Mouse (Mus musculus) liver, embryonic 13.5 days (tissue): Measurements from ENCODE around the gene Pafah1b2. TPM values are rescaled to one million over a fixed set of nuclear protein-coding genes. Genes with fewer than 3 reads are reported as not detected.

Source experiments
- ATAC-seq: fragments of 200-750 bp; cut with Nextera tagmentation; 2 replicates; pipeline ENCODE4 v1.8.0; 2017; ENCODE audit warnings: low read depth, mild to moderate bottlenecking, moderate number of reproducible peaks, moderate library complexity
- DNase-seq: peaks from one replicate; pipeline ENCODE4 v3.0.0; 2022
- H3K27ac ChIP-seq: fragments of 300-500 bp; sonication (generic); 2 replicates; pipeline ENCODE4 v1.5.1; 2015; ENCODE audit warnings: moderate library complexity, mild to moderate bottlenecking, inconsistent platforms
- H3K27me3 ChIP-seq: fragments of 300-500 bp; sonication (generic); 2 replicates; pipeline ENCODE4 v1.6.1; 2015; ENCODE audit warnings: mild to moderate bottlenecking, inconsistent platforms
- H3K36me3 ChIP-seq: fragments of 300-500 bp; sonication (generic); 2 replicates; pipeline ENCODE4 v1.6.1; 2015; ENCODE audit warnings: mild to moderate bottlenecking, inconsistent platforms
- H3K4me1 ChIP-seq: fragments of 300-500 bp; sonication (generic); replicated peaks from 2 replicates; pipeline ENCODE4 v1.6.1; 2015; ENCODE audit warnings: inconsistent platforms
- H3K4me2 ChIP-seq: fragments of 300-500 bp; sonication (generic); 2 replicates; pipeline ENCODE4 v1.6.1; 2015; ENCODE audit warnings: inconsistent platforms, mild to moderate bottlenecking, moderate library complexity
- H3K4me3 ChIP-seq: fragments of 300-500 bp; sonication (generic); replicated peaks from 2 replicates; pipeline ENCODE4 v1.5.1; 2015; ENCODE audit warnings: mild to moderate bottlenecking, inconsistent platforms
- H3K9ac ChIP-seq: fragments of 300-500 bp; sonication (generic); 2 replicates; pipeline ENCODE4 v1.6.1; 2015; ENCODE audit warnings: mild to moderate bottlenecking, inconsistent platforms
- H3K9me3 ChIP-seq: fragments of 300-500 bp; sonication (generic); replicated peaks from 2 replicates; pipeline ENCODE4 v1.6.1; 2016; ENCODE audit warnings: inconsistent platforms
- whole genome bisulfite sequencing: fragments of 180-500 bp; shearing (Covaris S2); methylation state at CpG from one replicate; pipeline ENCODE4 v1.1.7; 2015; ENCODE audit not compliant: insufficient replicate concordance; 5-methylcytosine and 5-hydroxymethylcytosine counted together
- polyA plus RNA-seq: library from polyadenylated mRNA; unstranded; fragments of >200 nt; fragmentation: Nextera tagmentation; extraction: Ambion mirVana; gene quantifications from 2 replicates; pipeline ENCODE4 v1.2.1, GENCODE M21; 2015

Pafah1b2 gene
- polyA plus RNA-seq, 1 experiment from 2014 or later = 80.3 TPM

GRCm38 (mm10) chr9:45953511-45954293 is 58.8 kb downstream of the Pafah1b2 start:
- WGBS = 58% methylated on average over 13 of the region's 13 CpGs
- peaks cover 38% of the 10 kb centered on the region for H3K36me3 ChIP-seq
- peak overlapping the region; percentile 91 for H3K4me2 ChIP-seq
- H3K9ac ChIP-seq = peak overlapping the region; percentile 97
- H3K4me3 ChIP-seq = peak overlapping the region; percentile 88
- peak overlapping the region; percentile 91 for H3K27ac ChIP-seq
- H3K27me3 ChIP-seq = no peaks in the 10 kb centered on the region
- peaks cover 29% of the 10 kb centered on the region for H3K4me1 ChIP-seq
- DNase-seq (no peak), ATAC-seq (no peak)
- H3K9me3 ChIP-seq = no peaks in the 10 kb centered on the region

DNA sequence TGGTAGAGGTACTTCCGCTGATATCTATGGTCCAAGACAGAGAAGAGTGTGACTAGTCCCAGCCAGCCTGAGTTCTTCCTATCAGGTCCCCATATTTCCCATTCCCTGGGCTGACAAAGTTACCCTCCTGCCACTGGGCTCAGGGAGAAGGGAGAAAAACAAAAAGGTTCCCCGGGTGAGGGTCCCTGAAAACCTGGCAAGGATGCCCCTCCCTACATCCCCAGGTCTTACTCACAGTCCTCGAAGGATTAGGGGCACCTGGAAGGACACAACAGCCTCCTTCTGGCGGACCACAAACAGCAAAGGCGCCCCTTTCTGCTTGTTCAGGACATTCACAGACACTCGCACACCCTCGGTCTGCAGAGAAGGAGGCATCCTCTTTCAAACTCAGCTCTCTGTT is 59.6 kb downstream of the Pafah1b2 start:
- DNase-seq = no peak
- no peak for ATAC-seq
- peaks cover 47% of the 10 kb centered on the region for H3K36me3 ChIP-seq
- H3K27ac ChIP-seq = peak overlapping the region; percentile 4; the same call in 1 of the 2 replicates
- H3K4me1 ChIP-seq = peaks cover 28% of the 10 kb centered on the region
- WGBS = 80% methylated on average over 7 of the region's 7 CpGs
- no peaks in the 10 kb centered on the region for H3K27me3 ChIP-seq
- H3K9ac ChIP-seq = peak overlapping the region; percentile 97; the same call in 1 of the 2 replicates
- peak overlapping the region; percentile 91 for H3K4me2 ChIP-seq
- peak overlapping the region; percentile 88 for H3K4me3 ChIP-seq
- no peaks in the 10 kb centered on the region for H3K9me3 ChIP-seq

GRCm38 (mm10) chr9:45952057-45952456 is 60.4 kb downstream of the Pafah1b2 start:
- 87% methylated on average over 4 of the region's 4 CpGs for WGBS
- ATAC-seq (no peak), DNase-seq (no peak)
- Histone ChIP-seq H3K27me3 (no peaks in the 10 kb centered on the region), H3K4me2 (no peak overlapping the region), H3K27ac (no peak overlapping the region), H3K4me3 (no peak overlapping the region), H3K9me3 (no peaks in the 10 kb centered on the region), H3K9ac (no peak overlapping the region), H3K4me1 (peaks cover 28% of the 10 kb centered on the region), H3K36me3 (peaks cover 55% of the 10 kb centered on the region)

DNA sequence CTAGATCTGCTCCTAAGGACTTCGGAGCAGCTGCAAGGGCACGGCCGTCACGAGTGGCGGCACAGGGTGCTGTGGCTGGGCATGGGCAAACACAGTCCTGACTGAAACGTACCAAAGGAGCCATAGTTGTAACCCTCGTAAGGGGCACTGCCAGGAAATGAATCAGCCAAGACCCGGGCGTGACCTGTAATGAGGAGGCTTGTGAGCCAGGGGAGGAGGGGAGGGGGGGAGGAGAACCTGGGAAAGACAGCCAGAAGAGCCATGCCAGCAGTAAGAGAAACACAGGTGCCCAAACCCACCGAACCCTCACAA is 65.7 kb downstream of the Pafah1b2 start:
- Histone ChIP-seq H3K27ac (no peak overlapping the region), H3K9ac (no peak overlapping the region), H3K9me3 (0 out of 2 replicates have a peak, but pooled peaks cover 6% of the 10 kb centered on the region), H3K4me3 (no peak overlapping the region), H3K36me3 (peaks cover 98% of the 10 kb centered on the region), H3K4me2 (no peak overlapping the region), H3K4me1 (peaks cover 43% of the 10 kb centered on the region), H3K27me3 (no peaks in the 10 kb centered on the region)
- 74% methylated on average over 10 of the region's 10 CpGs for WGBS
- DNase-seq (no peak), ATAC-seq (no peak)

GRCm38 (mm10) chr9:45946182-45946871 is 66.2 kb downstream of the Pafah1b2 start:
- H3K36me3 ChIP-seq = peaks cover 98% of the 10 kb centered on the region
- H3K4me3 ChIP-seq = no peak overlapping the region
- 0 out of 2 replicates have a peak, but pooled peaks cover 6% of the 10 kb centered on the region for H3K9me3 ChIP-seq
- ATAC-seq (no peak), DNase-seq (no peak)
- 86% methylated on average over 16 of the region's 16 CpGs for WGBS
- H3K9ac ChIP-seq = no peak overlapping the region
- peaks cover 48% of the 10 kb centered on the region for H3K4me1 ChIP-seq
- H3K27me3 ChIP-seq = no peaks in the 10 kb centered on the region
- no peak overlapping the region for H3K27ac ChIP-seq
- no peak overlapping the region for H3K4me2 ChIP-seq

DNA sequence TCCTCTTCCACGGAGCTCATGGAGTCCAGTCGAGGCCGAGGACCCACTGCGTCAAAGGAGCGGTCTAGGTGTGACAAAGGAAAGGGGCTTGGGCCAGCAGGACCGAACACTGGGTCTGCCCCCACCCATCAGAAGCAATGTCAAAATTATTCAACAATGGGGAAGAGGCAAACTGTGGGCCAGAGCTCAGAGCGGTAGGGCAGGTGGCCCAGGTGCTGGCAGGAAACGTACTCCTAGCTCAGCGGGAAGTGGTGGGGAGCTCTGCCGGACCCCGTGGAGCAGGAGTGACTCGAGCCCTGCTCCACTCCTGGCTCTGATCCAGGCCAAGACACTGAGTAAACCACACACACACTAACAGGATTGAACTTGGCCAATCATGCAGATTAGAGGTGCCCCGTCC is 66.8 kb downstream of the Pafah1b2 start:
- Histone ChIP-seq H3K27ac (no peak overlapping the region), H3K9me3 (0 out of 2 replicates have a peak, but pooled peaks cover 6% of the 10 kb centered on the region), H3K4me2 (no peak overlapping the region), H3K36me3 (peaks cover 100% of the 10 kb centered on the region), H3K4me1 (peaks cover 52% of the 10 kb centered on the region), H3K4me3 (no peak overlapping the region), H3K9ac (no peak overlapping the region), H3K27me3 (no peaks in the 10 kb centered on the region)
- 82% methylated on average over 13 of the region's 13 CpGs for WGBS
- ATAC-seq (no peak), DNase-seq (no peak)

- Histone ChIP-seq H3K27ac (peak overlapping the region; percentile 70; the same call in 1 of the 2 replicates), H3K36me3 (peaks cover 95% of the 10 kb centered on the region)
These were observed 67.7 kb downstream of the Pafah1b2 start for GRCm38 (mm10) chr9:45944506-45945400.

GRCm38 (mm10) chr9:45943628-45944505 is 68.6 kb downstream of the Pafah1b2 start:
- Histone ChIP-seq H3K27ac (peak overlapping the region; percentile 70), H3K4me3 (no peak overlapping the region), H3K27me3 (no peaks in the 10 kb centered on the region), H3K36me3 (peaks cover 95% of the 10 kb centered on the region), H3K9me3 (0 out of 2 replicates have a peak, but pooled peaks cover 6% of the 10 kb centered on the region), H3K4me1 (peaks cover 52% of the 10 kb centered on the region), H3K4me2 (peak overlapping the region; percentile 38; the same call in 1 of the 2 replicates), H3K9ac (no peak overlapping the region)
- WGBS = 88% methylated on average over 8 of the region's 8 CpGs
- DNase-seq = no peak
- peak; percentile 67 for ATAC-seq

More at GRCm38 (mm10) chr9:45944506-45945400, 67.7 kb downstream of the Pafah1b2 start:
- WGBS = 51% methylated on average over 13 of the region's 13 CpGs
- H3K27me3 ChIP-seq = no peaks in the 10 kb centered on the region
- no peak overlapping the region for H3K4me2 ChIP-seq
- ATAC-seq (no peak), DNase-seq (no peak)
- 0 out of 2 replicates have a peak, but pooled peaks cover 6% of the 10 kb centered on the region for H3K9me3 ChIP-seq
- H3K4me1 ChIP-seq = peaks cover 52% of the 10 kb centered on the region
- H3K9ac ChIP-seq = no peak overlapping the region; the same call in 1 of the 2 replicates
- H3K4me3 ChIP-seq = no peak overlapping the region

GRCm38 (mm10) chr9:45942916-45943315 is 69.6 kb downstream of the Pafah1b2 start:
- peaks cover 95% of the 10 kb centered on the region for H3K36me3 ChIP-seq
- 37% methylated on average over 8 of the region's 8 CpGs for WGBS
- DNase-seq (no peak), ATAC-seq (peak; percentile 83)
- H3K27ac ChIP-seq = peak overlapping the region; percentile 70
- 0 out of 2 replicates have a peak, but pooled peaks cover 6% of the 10 kb centered on the region for H3K9me3 ChIP-seq
- H3K9ac ChIP-seq = no peak overlapping the region
- peak overlapping the region; percentile 38 for H3K4me2 ChIP-seq
- H3K27me3 ChIP-seq = no peaks in the 10 kb centered on the region
- peaks cover 53% of the 10 kb centered on the region for H3K4me1 ChIP-seq
- H3K4me3 ChIP-seq = no peak overlapping the region

DNA sequence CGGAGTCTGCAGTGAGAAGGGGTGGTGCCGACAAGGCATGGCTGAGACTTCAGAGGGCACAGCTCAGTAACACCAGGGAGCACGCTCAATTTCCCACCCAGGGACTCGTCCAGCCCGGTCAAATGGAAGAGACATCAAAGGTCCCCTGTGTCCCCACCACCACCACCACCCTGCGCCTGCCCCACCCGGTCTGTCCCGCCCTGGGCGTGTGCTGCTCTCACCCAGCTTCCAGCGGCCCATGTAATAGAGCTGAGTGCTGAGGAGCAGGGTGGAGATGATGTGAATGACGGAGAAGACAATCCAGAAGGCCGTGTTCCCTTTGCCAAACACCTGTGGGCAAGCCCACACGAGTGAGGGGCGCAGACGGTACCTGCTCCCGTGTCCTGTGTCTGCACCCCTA is 70.0 kb downstream of the Pafah1b2 start:
- peak overlapping the region; percentile 63 for H3K27ac ChIP-seq
- 0 out of 2 replicates have a peak, but pooled peaks cover 6% of the 10 kb centered on the region for H3K9me3 ChIP-seq
- peaks cover 57% of the 10 kb centered on the region for H3K4me1 ChIP-seq
- DNase-seq (no peak), ATAC-seq (peak; percentile 70)
- H3K27me3 ChIP-seq = no peaks in the 10 kb centered on the region
- WGBS = 65% methylated on average over 16 of the region's 16 CpGs
- peaks cover 93% of the 10 kb centered on the region for H3K36me3 ChIP-seq
- no peak overlapping the region for H3K4me3 ChIP-seq
- peak overlapping the region; percentile 38 for H3K4me2 ChIP-seq
- no peak overlapping the region for H3K9ac ChIP-seq
